Mouse (Mus musculus): ENCODE measurements around the gene Tfip11.
"Not testable (repeated sequence)": the region's sequence is repeated elsewhere in the genome, so short reads cannot be mapped to it uniquely, and the experiment has no call there.

Tfip11 gene

DNA sequence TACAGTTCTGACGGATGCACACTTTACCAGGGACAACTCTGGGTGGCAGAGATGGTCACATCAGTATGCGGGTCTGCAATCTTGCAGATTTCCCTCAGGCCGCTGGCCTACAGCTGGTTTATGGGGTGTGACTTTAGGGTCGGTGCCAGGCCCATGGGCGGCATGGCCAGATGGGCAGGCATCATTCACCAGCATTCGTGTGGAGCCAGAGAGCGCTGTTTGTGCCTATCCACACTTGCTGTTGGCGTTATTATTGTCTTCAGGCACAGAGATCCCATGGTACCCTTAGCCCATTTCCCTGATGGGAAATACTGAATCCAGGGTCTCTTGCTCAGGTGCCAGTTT, 35.6 kb upstream of the Tfip11 start:
- DNase-seq = no peak

DNA sequence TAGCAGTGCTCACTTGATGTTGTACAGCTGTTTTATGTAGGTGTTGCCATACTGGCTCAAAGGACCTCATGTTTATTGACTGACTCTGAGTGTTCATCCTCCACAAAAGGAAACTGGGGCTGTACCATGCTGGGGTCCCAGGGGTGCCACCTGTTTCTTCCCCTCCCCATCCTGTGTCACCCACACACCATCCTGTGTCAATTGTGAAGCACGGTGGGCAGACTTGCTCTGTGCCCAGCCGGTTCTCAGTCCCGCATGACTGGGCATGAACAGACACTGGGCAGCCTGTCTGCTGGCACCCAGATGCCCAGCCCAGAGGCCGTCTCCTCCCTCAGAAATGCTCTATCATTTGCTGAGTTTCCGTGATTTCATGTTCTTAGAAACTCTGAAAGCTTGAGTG, 34.3 kb upstream of the Tfip11 start:
- DNase-seq = no peak

DNA sequence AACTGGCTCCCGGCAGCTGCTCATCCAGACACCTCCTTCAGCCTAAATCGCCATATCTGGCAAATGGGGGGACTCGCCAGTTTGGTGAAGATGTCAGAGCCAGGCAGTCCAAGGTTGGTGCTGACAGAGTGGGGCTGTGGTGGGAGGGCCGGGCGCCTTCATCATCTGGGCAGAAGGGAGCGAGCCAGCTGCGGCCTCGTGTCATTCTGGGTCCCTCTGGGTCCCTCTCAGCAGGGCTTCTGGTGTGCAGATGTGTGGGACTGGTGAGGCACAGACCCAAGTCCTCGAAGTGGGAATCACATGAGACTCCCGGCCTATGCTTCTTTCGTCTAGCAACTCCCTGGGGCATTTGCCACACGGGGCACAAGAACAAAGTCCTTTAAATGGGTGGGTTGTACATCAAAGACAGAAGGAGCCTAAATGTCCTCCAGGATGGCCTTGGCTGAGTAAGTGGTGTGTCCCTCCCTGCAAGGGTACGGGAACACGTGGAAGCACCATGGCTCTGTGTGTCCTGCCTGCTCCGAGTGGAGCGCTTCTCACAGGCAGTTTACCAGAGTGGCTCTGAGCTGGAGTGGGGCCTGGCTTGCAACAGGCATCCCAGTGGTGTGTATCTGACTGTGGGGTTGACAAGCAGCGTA, 33.7 kb upstream of the Tfip11 start:
- no peak for DNase-seq

DNA sequence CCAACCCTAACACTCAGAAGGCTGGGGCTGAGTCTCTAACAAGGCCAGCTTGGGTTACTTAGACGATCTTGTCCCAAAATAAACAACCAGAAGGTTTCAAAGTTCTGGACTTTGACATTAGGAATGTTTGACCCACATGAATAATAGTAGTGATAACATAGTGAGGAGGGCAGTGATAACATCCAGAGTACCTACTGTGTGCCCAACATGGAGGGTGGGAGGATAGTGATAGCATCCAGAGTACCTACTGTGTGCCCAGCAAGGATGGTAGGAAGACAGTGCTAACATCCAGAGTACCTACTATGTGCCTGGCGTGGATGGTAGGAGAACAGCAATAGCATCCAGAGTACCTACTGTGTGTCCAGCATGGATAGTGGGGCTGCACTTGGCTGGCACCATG, 32.4 kb upstream of the Tfip11 start:
- no peak for DNase-seq

DNA sequence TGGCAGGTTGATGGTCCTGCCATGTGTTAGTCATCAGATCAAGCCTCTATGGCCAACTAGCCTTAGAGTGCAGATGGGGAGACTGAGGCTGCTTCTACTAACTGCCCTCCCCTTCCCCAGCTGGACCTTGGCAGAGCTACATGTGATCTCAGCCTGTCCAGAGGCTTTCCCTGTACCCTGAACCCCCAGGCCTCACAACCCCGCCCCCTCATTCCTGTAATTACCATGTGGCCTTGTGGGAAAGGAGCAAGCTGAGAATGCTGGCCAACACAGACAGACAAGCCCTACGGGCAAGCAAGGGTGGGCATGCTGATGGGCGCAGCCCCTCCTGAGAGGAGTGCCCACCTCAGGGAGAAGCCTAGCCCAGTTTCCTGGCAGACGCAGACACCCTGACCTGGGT, 31.5 kb upstream of the Tfip11 start:
- no peak for DNase-seq

DNA sequence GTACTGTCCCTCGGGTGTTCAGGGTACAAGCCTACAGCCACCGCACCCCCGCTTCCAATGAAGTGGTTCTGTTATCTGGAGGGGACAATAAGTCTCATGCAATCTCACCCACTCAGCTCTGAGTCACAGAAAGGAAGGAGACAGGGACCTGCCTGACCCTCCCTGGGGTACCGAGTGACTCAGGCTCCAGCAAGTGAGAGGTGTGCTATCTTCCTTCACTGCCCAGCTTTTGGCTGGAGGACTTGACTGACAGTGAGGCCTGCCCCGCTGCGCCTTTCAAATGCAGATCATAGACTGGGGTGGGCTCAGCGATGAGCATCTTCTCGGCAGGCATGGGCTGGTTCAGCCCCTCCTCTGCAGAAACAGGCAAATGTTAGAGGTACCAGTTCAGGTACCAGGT, 31.0 kb upstream of the Tfip11 start:
- DNase-seq = no peak

DNA sequence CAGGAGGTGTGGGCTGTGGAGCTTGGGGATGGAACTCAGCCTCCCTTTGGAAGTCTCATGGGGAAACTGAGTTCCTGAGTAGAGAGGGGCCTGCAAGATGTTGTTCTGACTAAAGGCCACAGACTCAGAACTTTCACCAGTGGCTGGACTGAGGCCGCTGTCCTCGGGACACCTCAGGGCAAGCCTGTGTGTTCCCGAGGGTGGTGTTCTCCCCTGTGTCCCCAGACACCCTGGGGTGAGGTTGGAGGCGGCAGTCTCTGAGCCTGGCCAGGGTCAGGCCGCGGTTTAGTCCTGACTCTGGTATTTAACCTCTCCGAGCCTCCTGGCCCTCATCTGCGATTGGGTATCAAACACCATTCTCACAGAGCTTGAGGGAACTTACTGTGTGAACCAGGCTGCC, 30.6 kb upstream of the Tfip11 start:
- no peak for DNase-seq

DNA sequence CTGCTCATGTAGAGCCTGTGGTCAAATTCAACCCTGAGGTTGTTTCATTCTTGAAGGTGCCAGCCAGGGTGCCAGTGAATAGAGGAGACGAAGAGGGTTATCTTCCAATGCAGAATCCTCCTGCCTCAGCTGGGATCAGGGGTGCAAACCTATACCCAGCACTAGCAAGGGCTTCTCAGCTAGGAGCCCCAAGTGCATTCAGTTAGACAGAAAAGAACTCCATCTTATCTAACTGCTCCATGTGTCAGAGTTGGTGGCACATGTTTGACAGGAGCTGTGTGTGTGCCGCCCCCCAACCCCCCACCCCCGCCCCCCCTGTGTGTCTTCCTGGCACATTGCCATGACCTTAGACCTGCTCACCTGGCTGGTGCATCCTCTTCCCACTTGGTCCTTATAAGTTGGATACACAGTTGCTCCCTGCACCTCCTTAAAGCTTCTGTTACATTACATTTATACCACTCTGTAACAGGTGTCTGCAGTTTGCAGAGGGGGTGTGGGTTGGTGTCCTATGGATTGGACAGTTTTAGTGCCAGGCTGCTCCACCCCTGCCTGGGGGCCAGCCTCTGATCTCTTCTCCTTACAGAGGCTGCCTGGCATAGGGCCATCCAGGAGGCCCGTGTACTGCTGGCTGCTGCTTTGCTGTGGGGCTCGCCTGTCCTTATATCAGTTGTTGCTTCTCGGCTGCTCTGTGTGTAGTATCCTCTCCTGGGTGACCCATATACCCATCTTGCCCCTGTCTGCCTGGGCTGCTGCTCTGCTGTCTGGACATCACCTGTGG, 29.6 kb upstream of the Tfip11 start:
- no peak for DNase-seq

DNA sequence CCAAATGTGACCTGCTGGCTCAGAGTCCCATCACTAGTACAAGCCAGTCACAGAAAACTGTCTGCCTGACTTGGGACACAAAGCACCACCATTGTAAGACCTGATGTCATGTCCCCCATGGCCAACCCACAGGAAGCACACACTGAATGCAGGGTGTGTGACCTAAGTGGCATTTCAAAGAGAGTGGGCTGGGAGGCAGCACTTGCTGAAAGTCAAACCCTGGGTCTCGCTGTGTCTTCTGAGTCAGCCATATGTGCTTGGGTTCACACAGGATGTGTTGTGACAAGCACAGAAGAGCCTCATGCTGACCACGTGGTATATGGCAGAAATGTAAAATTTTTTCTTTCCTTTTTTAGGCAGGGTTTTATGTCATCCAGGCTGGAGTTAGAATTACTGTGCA, 28.9 kb upstream of the Tfip11 start:
- DNase-seq = no peak

DNA sequence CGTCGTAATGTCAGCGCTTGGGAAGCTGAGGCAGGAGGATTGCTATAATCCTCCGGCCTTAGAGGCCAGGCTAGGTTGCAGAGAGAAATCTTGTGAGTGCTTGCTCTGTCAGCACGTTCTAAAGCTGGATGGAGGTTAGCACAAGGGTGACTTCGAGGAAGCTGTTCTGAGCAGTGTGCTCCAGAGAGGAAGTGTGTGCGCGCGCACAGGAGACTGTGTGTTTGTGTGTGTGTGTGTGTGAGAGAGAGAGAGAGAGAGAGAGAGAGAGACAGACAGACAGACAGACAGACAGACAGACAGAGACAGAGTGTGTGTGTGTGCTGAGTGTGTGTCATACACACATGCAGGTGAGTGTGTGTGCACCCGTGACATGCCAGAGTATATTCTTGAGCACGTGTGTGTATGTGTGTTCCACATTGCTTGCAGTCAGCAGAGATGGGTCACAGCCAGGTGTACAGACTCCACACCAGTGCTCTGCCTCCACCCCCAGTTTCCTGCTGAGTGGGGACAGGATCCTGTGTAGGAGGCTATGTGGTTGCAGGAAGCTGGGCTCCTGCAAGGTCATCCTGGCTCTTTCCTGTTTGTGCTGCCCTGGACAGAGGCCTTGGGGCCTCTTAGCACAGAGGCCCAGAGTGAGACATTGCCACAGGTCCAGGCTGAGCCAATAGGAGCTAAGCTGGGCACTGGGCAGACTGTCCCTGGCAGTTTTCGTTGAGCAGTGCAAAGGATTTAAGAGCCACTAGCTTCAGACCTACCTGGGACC, 27.8 kb upstream of the Tfip11 start:
- DNase-seq = no peak

DNA sequence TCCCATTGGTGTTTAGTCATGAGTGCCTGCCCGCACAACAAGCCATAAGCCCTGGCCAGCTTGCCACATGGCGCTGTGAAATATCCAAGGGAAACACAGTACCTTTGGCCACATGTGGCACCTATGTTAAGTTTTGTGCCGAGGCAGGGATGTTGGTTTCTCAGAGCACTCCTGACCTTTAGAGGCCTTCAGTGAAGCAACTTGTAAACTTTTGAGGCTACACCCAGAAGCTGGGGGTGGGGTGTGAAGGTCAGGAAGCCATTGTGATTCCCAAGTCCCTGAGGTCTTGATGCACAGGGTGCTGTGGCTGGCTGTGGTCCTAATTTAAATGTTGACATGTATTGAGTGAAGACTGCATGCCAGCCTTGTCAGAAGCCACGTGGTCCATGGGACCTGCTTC, 26.8 kb upstream of the Tfip11 start:
- DNase-seq = no peak

DNA sequence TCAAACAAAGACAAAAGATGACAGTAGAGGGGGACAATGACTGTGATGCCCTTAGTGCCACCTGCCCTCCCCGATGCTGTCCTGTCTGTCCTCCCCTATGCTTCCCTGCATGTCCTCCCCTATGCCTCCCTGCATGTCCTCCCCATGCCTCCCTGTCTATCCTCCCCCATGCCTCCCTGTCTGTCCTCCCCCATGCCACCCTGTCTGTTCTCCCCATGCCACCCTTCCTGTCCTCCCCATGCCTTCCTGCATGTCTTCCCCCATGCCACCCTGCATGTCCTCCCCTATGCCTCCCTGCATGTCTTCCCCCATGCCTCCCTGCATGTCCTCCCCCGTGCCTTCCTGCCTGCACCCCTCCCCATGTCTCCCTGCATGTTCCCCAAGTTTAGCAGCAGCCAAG, 26.0 kb upstream of the Tfip11 start:
- DNase-seq = no peak

DNA sequence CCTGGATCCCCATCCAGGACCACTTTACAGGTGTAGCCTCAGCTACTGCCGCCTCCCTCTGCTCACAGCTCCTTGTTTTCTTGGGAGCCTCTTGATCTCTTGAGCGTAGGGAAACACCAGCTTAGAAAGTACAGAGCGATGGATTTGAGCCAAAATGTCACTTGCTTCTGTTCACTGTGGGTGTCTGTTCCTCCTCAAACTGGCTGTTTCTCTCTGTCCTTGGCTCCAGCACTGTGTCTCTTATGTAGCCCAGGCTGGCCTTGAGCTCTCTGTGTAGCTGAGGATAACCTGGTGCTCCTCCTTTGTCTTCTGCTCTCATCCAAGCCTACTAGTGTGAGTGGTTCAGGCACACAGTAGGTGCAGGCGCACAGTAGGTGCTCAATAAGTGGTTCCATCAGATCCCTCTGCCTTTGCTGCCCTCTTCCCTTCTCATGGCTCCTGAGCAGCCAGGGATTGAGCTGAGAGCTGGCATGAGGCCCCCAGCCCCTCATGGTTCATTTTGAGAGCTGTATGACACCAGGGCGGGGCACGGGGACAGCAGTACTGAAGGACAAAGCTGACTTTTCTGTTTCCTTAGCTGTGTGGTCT, 25.3 kb upstream of the Tfip11 start:
- DNase-seq = no peak

DNA sequence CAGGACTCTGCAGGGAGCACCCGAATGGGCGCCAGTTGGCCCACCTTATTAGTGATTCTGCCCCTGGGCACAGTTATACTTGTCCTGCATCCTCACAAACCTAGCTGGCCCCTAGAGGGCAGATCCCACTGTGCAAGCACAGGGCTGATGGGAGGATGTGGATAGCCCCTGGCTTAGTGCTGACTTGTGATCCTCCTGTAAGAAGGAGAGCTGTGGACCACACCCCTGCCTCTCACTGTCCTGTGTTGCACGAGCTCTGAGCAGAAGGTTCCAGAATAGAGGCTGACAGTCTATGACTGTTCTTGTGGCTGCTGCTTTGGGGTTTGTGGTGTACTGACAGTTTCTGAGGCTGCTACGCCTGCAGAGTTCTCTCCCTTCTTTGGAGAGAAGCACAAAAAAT, 24.5 kb upstream of the Tfip11 start:
- no peak for DNase-seq

DNA sequence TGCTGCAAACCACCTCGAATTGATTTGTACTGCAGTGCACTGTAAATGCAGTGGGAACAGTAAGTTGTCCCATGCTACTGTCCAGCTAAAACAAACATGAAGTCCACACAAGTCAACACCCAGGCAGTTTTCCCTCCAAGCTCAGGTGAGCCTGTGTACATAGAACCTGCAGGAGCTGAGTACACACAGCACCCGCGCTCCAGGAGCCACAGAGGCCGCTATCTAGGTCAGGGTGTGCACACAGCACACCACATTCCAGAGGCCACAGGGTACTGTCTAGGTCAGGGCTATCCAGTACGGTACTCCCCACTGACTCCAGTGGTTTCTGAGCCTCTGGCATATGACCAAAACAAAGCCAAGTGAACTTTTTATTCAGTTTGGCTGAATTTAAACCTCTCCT, 23.8 kb upstream of the Tfip11 start:
- no peak for DNase-seq

DNA sequence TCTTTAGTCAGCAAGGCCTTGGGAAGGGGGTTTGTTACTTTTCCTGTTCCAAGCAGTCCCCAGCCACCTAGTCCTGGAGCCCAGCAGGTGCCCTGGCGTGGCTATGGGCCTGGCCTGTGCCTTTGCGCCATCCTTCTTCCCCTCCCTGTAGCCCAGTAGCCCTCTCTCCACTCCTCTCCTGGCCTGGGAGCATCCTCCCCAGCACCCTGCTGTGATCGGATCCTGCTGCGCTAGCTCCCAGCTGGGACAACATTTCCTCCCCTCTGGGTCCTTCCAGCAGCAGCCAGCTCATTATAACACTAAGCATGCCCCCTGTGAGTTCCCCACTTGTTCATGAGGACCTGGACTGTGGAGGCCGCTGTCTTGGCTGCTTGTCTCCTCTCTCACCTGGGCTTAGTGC, 20.3 kb upstream of the Tfip11 start:
- no peak for DNase-seq

DNA sequence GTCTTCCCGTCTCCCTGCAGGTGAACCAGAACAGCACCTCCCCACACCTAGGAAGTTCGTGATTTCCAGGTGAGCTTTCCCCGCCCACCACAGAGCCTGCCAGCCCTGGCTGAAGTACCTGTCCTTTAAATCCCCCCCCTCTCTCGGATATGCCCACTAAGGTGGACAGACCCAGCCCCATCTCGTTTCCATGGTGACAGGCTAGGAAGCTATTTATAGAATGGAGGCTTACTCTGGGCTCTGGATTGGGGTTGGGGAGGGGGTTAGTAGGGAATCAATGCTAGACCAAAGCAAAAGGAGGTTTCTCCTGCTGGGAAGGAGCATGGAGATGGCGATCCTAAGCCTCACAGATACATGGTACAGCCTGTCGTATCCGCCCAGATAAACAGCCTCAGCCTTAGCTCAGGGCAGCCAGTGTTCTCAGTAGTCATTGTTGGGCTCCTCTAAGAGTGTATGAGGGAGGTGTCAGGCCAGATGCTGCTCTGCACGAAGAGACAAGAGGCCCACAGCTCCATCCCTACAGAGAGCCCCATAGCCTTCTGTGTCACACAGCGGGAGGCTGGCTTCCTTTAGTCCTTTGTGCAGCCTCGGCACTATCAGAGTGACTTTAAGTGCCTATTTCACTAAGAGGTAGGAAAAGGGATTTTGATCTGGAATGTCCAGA, 12.8 kb upstream of the Tfip11 start:
- DNase-seq = no peak

DNA sequence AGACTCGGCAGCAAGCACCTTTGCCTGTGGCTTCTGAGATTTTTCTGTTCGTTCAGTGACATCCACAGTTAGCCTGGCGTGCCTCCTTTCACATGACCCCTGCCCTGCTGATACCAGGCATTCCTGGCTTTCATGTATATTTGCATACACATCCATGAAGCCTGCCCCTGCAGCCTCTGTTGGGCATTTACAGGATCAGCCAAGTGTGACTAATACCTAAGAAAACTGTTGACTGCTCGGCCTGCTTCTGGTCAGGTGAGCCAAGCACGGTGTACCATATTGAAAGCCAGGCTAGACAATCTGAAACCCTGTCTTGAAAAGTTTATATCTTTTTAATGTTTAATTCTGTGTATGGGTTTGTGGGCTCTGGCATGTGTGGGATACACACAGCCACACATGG, 9.7 kb upstream of the Tfip11 start:
- no peak for DNase-seq

DNA sequence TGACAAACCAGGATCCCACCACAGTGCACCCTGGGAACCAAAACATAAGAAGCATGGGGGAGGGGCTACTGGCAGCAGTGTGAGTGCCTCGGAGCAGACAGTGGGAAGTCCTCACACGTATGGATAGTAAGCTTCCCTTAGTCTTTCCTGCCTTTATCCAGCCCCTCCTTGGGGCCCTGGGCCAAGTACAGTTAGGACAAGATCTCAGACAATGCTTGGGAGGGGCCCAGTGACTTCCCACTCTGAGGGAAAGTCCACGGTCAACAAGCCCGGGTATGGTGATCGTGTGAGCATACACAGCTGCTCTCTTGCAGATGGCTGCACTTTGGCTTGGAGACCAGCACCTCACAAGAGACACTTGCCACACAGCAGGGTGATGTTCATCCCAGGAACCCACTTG, 8.8 kb upstream of the Tfip11 start:
- DNase-seq = no peak

DNA sequence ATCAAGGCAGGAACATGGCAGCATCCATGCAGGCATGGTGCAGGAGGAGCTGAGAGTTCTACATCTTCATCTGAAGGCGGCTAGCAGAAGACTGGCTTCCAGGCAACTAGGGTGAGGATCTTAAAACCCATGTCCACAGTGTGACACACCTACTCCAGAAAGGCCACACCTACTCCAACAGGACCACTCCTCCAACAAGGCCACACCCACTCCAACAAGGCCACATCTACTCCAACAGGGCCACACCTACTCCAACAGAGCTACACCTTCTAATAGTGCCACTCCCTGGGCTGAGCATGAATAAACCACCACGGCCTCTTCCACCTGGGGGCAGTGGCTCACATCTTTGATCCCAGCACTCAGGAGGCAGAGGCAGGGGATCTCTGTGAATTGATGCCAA, 6.8 kb upstream of the Tfip11 start:
- not testable (repeated sequence) for DNase-seq

DNA sequence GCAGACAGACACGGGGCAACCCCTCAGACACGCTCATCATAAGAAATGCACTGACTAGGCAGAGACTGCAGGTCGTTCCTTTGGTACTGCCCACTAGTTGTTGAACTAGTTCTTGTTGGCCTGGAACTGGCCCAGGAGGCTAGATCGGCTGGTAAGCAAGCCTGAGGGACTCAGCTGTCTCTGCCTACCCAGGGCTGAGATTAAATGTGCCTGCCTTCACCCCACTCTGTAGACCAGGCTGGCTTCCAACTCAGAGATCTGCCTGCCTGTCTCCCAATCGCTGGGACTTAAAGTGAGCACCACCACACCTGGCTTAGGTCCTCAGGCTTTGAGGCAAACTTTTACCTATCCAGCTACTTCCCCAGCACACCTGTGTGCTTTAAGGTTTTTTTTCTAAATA, 5.8 kb upstream of the Tfip11 start:
- DNase-seq = no peak

DNA sequence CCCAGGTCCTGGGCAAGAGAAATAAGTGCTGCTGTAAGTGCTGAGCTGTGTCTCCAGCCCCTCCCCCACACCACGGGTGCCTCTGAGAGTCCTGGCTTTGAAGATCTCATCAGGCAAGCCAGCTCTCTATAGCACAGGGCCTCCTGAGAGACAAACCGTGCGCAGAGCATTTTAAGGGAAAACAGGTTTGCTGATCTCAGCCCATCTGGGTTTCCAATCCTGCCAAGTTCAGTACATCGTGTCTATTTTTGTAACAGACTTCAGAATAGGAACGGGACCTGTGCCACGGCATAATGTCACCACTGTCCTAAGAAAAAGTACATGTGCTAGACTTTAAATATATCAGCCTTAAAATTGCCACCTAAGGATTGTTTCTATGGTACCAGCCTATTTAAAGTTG, 5.2 kb upstream of the Tfip11 start:
- DNase-seq = peak; percentile 57 to 60

DNA sequence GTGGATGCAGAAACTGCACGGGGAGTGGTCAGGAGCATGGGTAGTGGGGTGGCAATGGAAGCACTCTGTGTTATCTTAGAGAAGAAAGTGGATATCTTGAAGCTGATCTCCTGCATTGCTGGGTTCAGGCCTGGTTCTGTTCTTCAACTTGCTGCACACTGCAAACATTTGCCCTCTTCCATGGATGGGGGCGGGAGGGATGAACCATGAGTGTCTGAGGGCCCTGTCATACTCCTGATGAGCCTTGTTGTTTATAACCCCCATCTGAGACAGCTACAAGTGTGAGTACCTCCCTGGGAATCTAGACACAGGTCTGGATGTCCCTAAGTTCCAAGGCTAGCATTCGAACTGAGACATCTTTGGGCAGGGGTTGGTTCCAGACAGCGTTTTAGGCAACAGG, 4.8 kb upstream of the Tfip11 start:
- DNase-seq = no peak
